Mouse (Mus musculus) cerebellum, adult 2 months (tissue): ENCODE measurements at regions not wholly inside any gene's neighbourhood (a gene's known extent, or its start where the extent isn't known, plus 50 kb on each side); places are given as distances from the start of the nearest gene placed in this dataset.

Experiments used
- CTCF ChIP-seq: fragments of 200-500 bp; IDR thresholded peaks from 2 replicates; pipeline ENCODE4 v1.5.1; 2011; ENCODE audit warnings: low read depth, mild to moderate bottlenecking, control low read depth, low read length, moderate library complexity, borderline replicate concordance; ENCODE audit not compliant: insufficient read depth
- POLR2A ChIP-seq: fragments of 200-500 bp; IDR thresholded peaks from 2 replicates; pipeline ENCODE4 v1.6.1; 2011; ENCODE audit warnings: low read length, control low read depth, borderline replicate concordance; ENCODE audit not compliant: insufficient read depth

- TF ChIP-seq POLR2A (no peak), CTCF (no peak)
Measured at GRCm38 (mm10) chr7:111230630-111231029, 147.8 kb upstream of the Eif4g2 start.
